Mouse (Mus musculus) G1E (cell line): Measurements from ENCODE around the gene Oxld1.

Source experiments
- CTCF ChIP-seq: IDR thresholded peaks from 2 replicates; pipeline ENCODE4 v1.5.1; 2012; ENCODE audit warnings: low read depth, low read length, inconsistent platforms, mixed read lengths
- GATA1 ChIP-seq: IDR thresholded peaks from 2 replicates; pipeline ENCODE4 v1.6.1; 2012; ENCODE audit warnings: borderline replicate concordance, low read length, inconsistent platforms, mixed read lengths
- GATA2 ChIP-seq: IDR thresholded peaks from 2 replicates; pipeline ENCODE4 v1.6.1; 2012; ENCODE audit warnings: low read depth, low read length, inconsistent platforms, borderline replicate concordance
- POLR2AphosphoS5 ChIP-seq: IDR thresholded peaks from 2 replicates; pipeline ENCODE4 v1.6.1; 2012; ENCODE audit warnings: low read depth, low read length, inconsistent platforms; ENCODE audit not compliant: insufficient replicate concordance
- TAL1 ChIP-seq: conservative IDR thresholded peaks from 2 replicates; pipeline ENCODE4 v1.6.1; 2012; ENCODE audit warnings: low read depth, low read length, inconsistent platforms, mixed read lengths

- TF ChIP-seq CTCF (no peak), GATA1 (no peak), TAL1 (no peak), POLR2AphosphoS5 (no peak), GATA2 (no peak)
Measured at GRCm38 (mm10) chr11:120498226-120498625, 40.4 kb upstream of the Oxld1 start.
